ENCODE assay signal across 25 mouse cellular contexts in genomic region chr16:11833474-11833873, GRCm38 (mm10).
"Had no signal": no experiment of that assay in that cellular context is flagged by ENCODE, and none has a peak within 500 bp of the region (broad histone marks: within the 10 kb centered on the region; RNA-seq: fewer than 3 reads in every experiment).

No protein-coding gene starts in this region.

- H3K4me1 ChIP-seq: forebrain, embryonic 15.5 days; heart, embryonic 13.5 days; heart, embryonic 15.5 days; hindbrain, embryonic 13.5 days; hindbrain, embryonic 15.5 days; liver, embryonic 13.5 days; liver, embryonic 15.5 days had no signal

- H3K27ac ChIP-seq: forebrain, embryonic 15.5 days; heart, adult 2 months; heart, embryonic 13.5 days; heart, embryonic 15.5 days; hindbrain, embryonic 13.5 days; hindbrain, embryonic 15.5 days; hindbrain, postnatal 0 days; layer of hippocampus, adult 2 months; left cerebral cortex, adult 2 months; limb, embryonic 10.5 days; limb, embryonic 12.5 days; liver, embryonic 13.5 days; liver, embryonic 15.5 days had no signal

- H3K9ac ChIP-seq: forebrain, embryonic 15.5 days; forebrain, postnatal 0 days; heart, embryonic 13.5 days; heart, embryonic 15.5 days; hindbrain, embryonic 13.5 days; hindbrain, embryonic 15.5 days; limb, embryonic 12.5 days; liver, embryonic 13.5 days; liver, embryonic 15.5 days; liver, postnatal 0 days had no signal

- H3K36me3 ChIP-seq: forebrain, embryonic 15.5 days; heart, embryonic 15.5 days; hindbrain, embryonic 13.5 days; hindbrain, embryonic 15.5 days; limb, embryonic 10.5 days; limb, embryonic 12.5 days; liver, embryonic 13.5 days; liver, embryonic 15.5 days had no signal

- H3K4me3 ChIP-seq: forebrain, embryonic 15.5 days; heart, adult 2 months; heart, embryonic 13.5 days; heart, embryonic 15.5 days; hindbrain, embryonic 13.5 days; hindbrain, embryonic 15.5 days; layer of hippocampus, adult 2 months; left cerebral cortex, adult 2 months; limb, embryonic 10.5 days; limb, embryonic 12.5 days; liver, embryonic 13.5 days; liver, embryonic 15.5 days had no signal

- DNase-seq: forebrain, postnatal 0 days; heart, adult 11 months; heart, adult 2 months; heart, postnatal 14 days; heart, postnatal 36 days; kidney, adult 18-20 months; kidney, adult 9 months; kidney, postnatal 25 days; liver; liver, embryonic 13.5 days; liver, postnatal 0 days had no signal

- ATAC-seq: forebrain, embryonic 15.5 days; forebrain, postnatal 0 days; hindbrain, postnatal 0 days; intestine, embryonic 16.5 days; liver, postnatal 0 days had no signal

- H3K27me3 ChIP-seq: forebrain, embryonic 15.5 days; heart, embryonic 13.5 days; heart, embryonic 15.5 days; hindbrain, embryonic 13.5 days; hindbrain, embryonic 15.5 days; limb, embryonic 12.5 days; liver, embryonic 13.5 days; liver, embryonic 15.5 days had no signal

- H3K4me2 ChIP-seq: forebrain, embryonic 15.5 days; heart, embryonic 11.5 days; heart, embryonic 13.5 days; heart, embryonic 15.5 days; hindbrain, embryonic 13.5 days; hindbrain, embryonic 15.5 days; limb, embryonic 12.5 days; liver, embryonic 11.5 days; liver, embryonic 13.5 days; liver, embryonic 15.5 days had no signal

- H3K9me3 ChIP-seq: forebrain, embryonic 15.5 days; heart, embryonic 13.5 days; heart, embryonic 15.5 days; hindbrain, embryonic 13.5 days; hindbrain, embryonic 15.5 days; limb, embryonic 10.5 days; limb, embryonic 12.5 days; liver, embryonic 13.5 days; liver, embryonic 15.5 days had no signal
